Mouse (Mus musculus) heart, postnatal 25 days (tissue): ENCODE data around the gene Rps11. TPM values are rescaled to one million over a fixed set of nuclear protein-coding genes. Genes with fewer than 3 reads are reported as not detected.
"Not testable (repeated sequence)": the region's sequence is repeated elsewhere in the genome, so short reads cannot be mapped to it uniquely, and the experiment has no call there.

Experiments
- DNase-seq: peaks from one replicate; pipeline ENCODE4 v3.0.0; 2022; ENCODE audit warnings: low spot score
- intact Hi-C: fragments of 180-260 bp; cut with DNase I; formaldehyde crosslinking; loops from one replicate; pipeline ENCODE4 v1.15.1; 2025
- total RNA-seq, 2 experiments: library from RNA; stranded (reverse); gene quantifications; 2 replicates each; pipeline ENCODE4 v1.2.3; 2021

Rps11 gene
- total RNA-seq: 100 to 1,000 TPM; 517 to 569 TPM

- peak; percentile 98 for DNase-seq
- intact Hi-C loops: loop anchor here (5.0 kb wide), 1 partner anchor 137 kb away; the partner anchor contains the start of gene Prmt1
Observed at GRCm38 (mm10) chr7:45124224-45125143, at the start of gene Rps11. Gene Rps11 (minus strand): TSS chr7:45124439.

- intact Hi-C loops, DNase-seq: not testable (repeated sequence)
Observed at GRCm38 (mm10) chr7:45173772-45174171, 49.5 kb upstream of the Rps11 start.

GRCm38 (mm10) chr7:45172974-45173373, 48.7 kb upstream of the Rps11 start:
- intact Hi-C loops: no loop called here
- DNase-seq: no peak

- intact Hi-C loops: no loop called here
- no peak for DNase-seq
Observed at GRCm38 (mm10) chr7:45169495-45169894, 45.3 kb upstream of the Rps11 start.

- intact Hi-C loops: no loop called here
Observed at GRCm38 (mm10) chr7:45168656-45169055, 44.4 kb upstream of the Rps11 start.

GRCm38 (mm10) chr7:45167761-45168445, 43.7 kb upstream of the Rps11 start:
- intact Hi-C loops: no loop called here
- no peak for DNase-seq

More at GRCm38 (mm10) chr7:45168656-45169055, 44.4 kb upstream of the Rps11 start:
- no peak for DNase-seq

GRCm38 (mm10) chr7:45166950-45167401, 42.7 kb upstream of the Rps11 start:
- intact Hi-C loops: no loop called here
- no peak for DNase-seq

GRCm38 (mm10) chr7:45165701-45166100, 41.5 kb upstream of the Rps11 start:
- intact Hi-C loops: no loop called here
- DNase-seq: no peak

GRCm38 (mm10) chr7:45164833-45165232, 40.6 kb upstream of the Rps11 start:
- intact Hi-C loops: loop anchor here (5.0 kb wide), 1 partner anchor 132 kb away; no protein-coding TSS in a partner anchor
- no peak for DNase-seq

- DNase-seq: no peak
- intact Hi-C loops: loop anchor here (5.0 kb wide), 1 partner anchor 133 kb away; no protein-coding TSS in a partner anchor
Observed at GRCm38 (mm10) chr7:45163735-45164490, 39.7 kb upstream of the Rps11 start, which contains the start of gene Slc17a7. Gene Slc17a7 (plus strand): TSS chr7:45163949.

GRCm38 (mm10) chr7:45162996-45163615, 38.9 kb upstream of the Rps11 start:
- no peak for DNase-seq
- intact Hi-C loops: loop anchor here (1.0 to 5.0 kb wide), 2 partner anchors 35 to 134 kb away; no protein-coding TSS in a partner anchor

GRCm38 (mm10) chr7:45162551-45162950, 38.3 kb upstream of the Rps11 start:
- DNase-seq: no peak
- intact Hi-C loops: loop anchor here (1.0 to 5.0 kb wide), 2 partner anchors 36 to 135 kb away; no protein-coding TSS in a partner anchor

GRCm38 (mm10) chr7:45161612-45162473, 37.6 kb upstream of the Rps11 start:
- intact Hi-C loops: loop anchor here (1.0 to 5.0 kb wide), 2 partner anchors 36 to 135 kb away; no protein-coding TSS in a partner anchor
- peak; percentile 75 for DNase-seq

GRCm38 (mm10) chr7:45160866-45161265, 36.6 kb upstream of the Rps11 start:
- no peak for DNase-seq
- intact Hi-C loops: loop anchor here (5.0 kb wide), 1 partner anchor 136 kb away; no protein-coding TSS in a partner anchor

- intact Hi-C loops: loop anchor here (5.0 kb wide), 1 partner anchor 137 kb away; no protein-coding TSS in a partner anchor
- no peak for DNase-seq
Observed at GRCm38 (mm10) chr7:45160316-45160800, 36.1 kb upstream of the Rps11 start.

- DNase-seq: no peak
- intact Hi-C loops: no loop called here
Observed at GRCm38 (mm10) chr7:45158991-45159390, 34.8 kb upstream of the Rps11 start.

GRCm38 (mm10) chr7:45157459-45157858, 33.2 kb upstream of the Rps11 start:
- no peak for DNase-seq
- intact Hi-C loops: no loop called here

- intact Hi-C loops: no loop called here
- no peak for DNase-seq
Observed at GRCm38 (mm10) chr7:45156206-45156605, 32.0 kb upstream of the Rps11 start.
